Mouse (Mus musculus): ENCODE measurements at regions not wholly inside any gene's neighbourhood (a gene's known extent, or its start where the extent isn't known, plus 50 kb on each side); places are given as distances from the start of the nearest gene placed in this dataset.

DNA sequence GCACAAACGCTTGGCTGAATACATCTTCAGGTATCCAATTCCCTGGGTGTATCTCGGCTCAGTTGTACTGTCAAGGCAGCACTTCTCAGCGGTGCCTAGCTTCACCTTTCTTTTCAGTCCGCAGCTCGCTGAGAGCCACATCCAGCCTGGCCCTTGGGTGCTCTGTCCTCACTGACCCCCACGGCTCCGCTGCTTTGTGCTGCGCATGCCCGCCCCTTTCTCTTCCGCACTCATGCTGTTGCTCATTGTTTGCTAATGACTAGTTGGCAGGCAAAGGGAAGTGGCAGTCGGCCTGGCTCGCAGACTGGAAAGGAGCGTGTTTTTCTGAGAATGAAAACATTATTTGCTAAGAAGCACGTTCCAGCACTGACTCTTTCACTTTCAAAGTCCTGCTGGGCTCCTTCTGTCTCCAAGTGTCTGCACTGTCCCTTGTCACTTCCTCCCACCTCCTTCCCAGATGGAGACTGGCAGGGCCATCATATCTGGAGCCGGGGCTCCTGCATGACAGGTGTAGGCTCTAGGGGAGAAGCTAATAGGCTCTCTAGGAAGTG lies 146.7 kb upstream of the Kif2a start:
- peak; percentile 13 for DNase-seq (ENCODE audit: low spot score)

DNA sequence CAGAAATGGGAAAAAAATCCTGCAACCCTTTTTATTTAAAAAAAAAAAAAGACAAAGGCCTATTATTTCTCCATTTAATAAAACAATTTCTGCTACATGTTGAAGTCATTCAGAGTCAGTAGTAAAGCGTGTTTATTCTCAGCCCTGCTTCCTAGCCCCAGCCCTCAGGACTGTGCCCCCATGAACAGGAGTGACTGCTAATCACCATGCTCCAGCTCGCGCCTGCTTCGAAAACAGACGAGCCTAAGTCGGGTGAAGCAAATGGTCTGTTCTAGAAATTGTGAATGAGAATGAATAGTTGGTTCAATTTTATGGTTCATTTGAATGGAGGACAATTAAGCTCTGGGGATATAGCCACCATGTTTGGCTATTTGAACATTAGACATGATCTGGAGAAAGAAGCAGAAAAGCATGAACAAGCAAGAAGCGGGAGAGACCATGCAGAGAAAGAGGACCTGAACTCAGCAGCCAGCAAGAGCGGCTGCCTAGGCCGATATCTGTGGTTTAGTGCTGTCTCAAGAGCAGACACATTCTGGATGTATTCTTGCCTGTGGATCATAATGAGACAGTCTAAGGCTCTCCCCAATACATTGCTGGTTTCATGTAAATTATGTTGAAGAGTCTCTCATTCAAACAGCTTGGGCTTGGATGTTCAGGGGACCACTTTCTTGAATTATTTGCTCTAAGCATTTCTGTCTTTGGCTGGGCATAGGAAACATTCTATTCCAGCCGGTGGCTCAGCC lies 146.1 kb upstream of the Kif2a start:
- no peak for DNase-seq (ENCODE audit: low spot score)

DNA sequence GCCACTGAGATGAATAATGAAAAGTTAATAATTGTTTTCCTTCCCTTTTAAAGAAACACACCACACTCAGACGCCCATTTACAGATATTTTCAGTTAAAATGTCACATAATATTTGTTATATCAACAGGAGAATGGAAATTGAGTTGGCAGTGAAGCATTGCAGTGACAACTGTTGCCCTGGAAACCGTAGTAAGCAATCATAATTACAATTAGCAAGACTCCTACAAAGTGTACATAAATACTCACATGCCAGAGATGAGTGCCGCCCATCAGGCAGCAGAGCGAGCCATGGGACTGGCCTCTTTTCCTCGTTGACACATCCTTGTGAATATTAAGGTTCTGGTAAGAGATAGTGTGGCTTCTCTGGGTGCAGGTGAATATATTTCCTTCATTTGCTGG lies 129.6 kb upstream of the Kif2a start:
- no peak for DNase-seq (ENCODE audit: low spot score)

DNA sequence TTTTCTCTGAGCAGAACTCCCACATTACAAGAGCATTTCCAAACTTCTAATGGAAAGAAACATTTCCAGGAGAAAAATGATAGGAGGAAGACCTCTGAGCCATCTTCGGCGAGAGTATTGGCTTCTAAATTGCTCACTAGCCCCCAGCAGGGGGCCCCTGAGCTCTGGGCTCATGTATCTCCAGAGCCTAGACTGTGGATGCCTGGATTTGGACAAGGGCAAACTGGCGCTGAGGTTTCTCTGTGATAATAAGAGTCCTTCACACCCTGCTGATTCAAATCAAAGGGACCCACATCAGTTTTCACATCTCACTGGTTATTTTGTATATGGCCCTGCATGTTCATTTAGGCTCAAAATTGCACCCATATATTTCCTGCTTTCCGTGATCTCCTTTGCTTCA lies 119.3 kb upstream of the Kif2a start:
- DNase-seq (ENCODE audit: low spot score): no peak

DNA sequence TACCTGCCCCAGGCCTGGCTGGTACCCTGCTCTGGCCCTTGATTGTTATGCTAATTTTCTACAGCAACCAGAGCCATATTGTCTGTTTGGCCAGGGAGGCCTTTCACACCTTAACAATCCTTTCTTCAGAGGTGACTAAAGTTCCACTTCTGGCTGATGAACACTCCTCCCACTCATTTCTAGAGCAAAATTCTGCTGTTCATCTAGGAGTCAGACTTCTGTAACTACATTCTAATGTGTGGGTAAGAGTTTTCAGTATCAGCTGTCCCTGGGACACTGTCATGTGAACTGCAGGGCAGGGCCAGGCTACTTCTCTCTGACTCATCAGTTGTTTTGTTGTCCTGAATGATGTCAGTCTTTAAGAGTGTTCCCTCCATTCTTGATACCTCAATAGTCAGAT lies 112.2 kb upstream of the Kif2a start:
- no peak for DNase-seq (ENCODE audit: low spot score)

DNA sequence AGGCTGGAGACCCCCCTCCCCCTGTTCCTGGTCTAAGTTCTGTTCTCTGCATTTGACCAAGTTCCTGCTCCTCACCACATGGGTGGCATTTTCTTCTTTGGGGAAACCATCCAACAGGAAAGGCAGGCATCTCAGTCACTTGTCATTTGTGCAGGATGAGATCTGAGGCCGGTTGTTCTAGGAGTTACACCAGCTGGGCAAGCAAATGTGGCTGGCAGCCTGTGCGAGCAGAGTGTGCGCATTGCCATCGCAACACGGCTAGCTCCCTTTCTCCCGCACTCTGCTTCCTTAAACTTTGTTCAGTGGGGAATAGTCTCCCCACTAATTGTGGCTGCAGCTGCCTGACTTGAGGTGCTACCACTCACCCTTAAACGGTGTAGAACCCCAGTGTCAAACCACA lies 104.7 kb upstream of the Kif2a start:
- no peak for DNase-seq (ENCODE audit: low spot score)

DNA sequence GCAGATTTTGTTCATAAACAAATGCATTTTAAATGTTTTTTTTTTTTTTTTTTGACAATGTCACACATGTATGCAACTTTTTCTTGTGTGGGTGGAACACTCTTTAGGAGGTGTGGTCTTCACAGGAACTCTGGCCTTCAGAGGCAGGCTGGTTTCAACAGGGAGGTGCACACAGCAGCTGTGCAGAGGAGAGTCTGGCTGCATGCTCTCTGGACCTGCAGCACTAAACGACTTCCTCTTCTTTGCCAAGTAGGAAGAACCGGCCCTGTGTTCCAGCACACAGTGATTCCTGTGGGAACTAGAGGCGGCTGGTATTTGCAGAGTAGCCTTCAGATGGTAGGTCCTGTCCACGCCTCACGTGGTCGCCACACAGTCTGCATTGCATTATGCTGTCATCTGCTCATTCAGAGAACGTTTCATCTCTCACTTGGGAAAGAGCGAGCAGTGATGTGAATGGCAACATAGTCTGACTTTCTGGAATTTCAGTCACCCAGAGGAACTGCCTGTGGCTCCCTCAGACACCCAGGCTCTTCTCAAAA lies 102.3 kb upstream of the Kif2a start:
- DNase-seq (ENCODE audit: low spot score): no peak

DNA sequence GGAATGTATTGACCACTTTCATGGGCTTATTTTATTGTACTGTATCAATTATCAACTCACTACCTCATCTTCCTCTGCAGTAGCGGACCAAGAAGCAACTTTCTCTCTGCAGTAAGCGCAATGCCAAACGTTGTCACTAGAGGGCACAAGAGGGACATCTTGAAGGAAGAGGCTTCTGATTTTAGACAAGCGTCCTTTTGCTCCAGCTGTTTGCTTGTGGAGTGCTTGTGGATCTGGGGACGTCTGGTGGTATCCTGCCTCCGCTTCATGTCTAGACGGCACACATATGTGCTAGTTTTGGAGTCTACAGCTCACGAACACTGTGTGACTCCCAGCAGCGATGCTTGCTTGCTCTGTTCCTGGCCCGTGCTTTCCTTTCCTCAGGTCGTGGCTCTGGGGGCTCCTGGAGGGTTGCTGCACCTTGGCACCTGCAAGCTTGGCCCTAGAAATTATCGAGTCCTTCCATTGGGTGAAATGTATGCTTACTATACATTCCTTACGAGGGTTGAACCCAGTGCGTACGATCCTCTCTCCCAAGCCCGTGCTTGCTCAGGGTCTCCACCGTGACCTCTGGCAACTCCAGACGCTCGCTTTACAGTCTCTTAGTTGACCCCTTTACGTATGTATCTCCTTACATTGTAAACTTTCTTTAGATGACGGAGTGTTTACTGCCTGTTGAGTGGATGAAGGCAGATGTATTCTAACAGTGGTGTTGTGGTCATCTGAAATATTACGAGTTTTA lies 92.2 kb upstream of the Kif2a start:
- peak; percentile 77 for DNase-seq (ENCODE audit: low spot score)

DNA sequence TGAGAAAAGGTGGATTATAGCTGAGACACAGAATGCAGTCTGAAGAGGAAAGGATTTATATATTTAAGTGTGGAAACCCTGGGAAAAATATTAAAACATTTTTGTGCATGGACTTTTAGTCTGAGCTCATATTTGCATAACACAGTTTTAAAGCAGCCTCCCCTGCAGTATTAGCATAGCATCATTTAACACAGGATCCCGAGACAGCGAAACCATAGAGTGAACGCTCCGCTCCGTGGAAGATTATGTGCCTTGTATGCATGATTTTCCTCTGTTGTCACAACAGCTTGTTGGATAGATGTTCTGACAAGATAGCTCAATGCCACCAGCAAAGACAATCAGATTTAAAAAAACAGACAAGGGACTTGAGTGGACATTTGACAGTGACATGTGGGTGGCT lies 86.1 kb upstream of the Kif2a start:
- DNase-seq (ENCODE audit: low spot score): no peak

DNA sequence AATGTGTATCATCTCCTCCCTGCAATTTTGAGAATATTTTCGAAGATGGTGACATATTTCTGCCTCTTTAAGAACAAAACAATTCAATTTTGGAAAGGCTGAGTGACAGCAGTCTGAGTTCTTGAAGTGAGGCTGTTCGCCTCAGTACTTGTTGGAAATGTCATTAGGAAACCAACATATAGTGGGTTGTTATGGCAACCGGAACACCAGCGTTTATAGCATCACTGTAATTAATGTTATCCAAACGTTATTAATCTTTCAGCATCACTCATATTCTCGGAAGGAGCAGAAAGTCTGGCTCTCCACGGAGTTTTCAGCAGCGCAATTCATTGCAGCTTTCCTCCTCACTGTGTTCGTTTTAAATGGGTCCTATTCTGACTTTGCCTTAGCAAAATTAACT lies 85.6 kb upstream of the Kif2a start:
- no peak for DNase-seq (ENCODE audit: low spot score)

DNA sequence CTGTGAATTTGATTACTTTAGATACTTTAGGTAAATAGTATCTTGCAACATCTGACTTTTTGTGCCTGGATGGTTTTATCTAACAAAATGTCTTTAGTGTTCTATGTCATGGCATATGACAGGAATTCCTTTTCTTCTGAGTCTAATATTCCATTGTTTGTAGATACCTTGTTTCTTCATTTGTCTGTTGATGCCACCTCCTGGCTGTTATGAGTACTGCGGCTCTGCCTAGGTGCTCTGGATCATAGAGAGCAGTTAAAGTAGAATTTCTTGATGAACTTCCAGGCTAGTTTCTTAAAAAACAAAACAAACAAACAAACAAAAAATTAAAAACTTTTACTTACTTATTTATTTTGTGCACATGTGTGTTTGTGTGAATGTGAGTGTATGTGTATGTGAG lies 83.6 kb upstream of the Kif2a start:
- DNase-seq (ENCODE audit: low spot score): peak; percentile 50

DNA sequence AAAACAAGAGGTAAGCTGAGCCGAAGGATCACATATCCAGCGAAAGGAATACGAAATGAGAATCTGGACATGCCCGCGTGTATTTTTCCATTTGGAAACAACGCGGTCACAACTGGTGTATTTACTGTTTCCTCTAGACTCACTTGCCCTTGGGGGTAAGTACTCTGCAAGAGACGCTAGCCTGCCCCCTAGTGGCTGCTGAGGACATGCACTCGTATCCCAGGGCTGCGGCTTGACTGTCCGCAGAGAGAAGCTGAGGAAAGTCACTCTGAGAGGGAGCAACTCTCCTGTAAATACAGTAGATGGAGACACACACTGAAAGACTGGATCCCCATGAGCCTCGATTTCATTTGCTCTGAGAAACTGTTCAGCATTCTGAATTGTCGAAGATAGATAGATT lies 79.7 kb upstream of the Kif2a start:
- DNase-seq (ENCODE audit: low spot score): peak; percentile 79

DNA sequence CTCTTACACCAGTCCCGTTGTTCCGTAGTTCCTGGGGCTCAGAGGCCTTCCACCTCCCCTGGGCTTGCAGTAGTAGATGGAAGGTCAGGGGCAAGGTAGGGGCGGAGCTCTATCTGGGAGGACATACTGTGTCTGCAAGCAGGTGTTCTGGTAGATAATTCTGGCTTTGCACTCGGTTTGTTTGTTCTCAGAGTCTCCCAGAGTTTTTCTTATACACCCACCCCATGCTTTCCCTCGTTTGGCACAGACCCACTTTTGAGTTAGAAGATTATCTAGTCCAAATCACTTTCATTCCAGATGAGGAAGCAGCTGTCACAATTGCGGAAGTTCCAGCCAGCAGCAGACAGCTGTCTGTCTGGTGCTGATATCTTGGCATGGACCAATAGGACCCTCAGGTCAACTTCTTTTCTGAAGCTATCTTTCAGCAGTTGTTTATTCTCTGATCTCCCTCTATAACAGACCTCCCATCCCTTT lies 79.0 kb upstream of the Kif2a start:
- no peak for DNase-seq (ENCODE audit: low spot score)

DNA sequence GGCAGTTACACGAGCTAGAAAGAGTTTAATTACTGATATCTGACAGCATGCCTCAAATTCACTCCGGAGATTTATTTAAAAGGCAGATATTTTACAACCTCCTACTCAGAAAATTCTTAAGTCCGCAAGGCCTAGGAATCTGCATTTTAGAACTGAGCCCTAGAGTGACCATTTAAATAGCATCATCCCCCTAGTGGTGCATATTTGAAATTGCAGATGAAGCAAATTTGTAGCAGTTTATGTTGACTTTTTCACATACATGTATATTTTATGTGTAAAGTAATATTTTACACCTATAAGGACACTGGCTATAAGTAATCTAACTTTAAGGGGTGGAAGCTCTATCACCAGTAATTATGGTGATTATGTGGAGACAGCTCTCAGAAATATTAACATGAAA lies 78.2 kb upstream of the Kif2a start:
- no peak for DNase-seq (ENCODE audit: low spot score)

DNA sequence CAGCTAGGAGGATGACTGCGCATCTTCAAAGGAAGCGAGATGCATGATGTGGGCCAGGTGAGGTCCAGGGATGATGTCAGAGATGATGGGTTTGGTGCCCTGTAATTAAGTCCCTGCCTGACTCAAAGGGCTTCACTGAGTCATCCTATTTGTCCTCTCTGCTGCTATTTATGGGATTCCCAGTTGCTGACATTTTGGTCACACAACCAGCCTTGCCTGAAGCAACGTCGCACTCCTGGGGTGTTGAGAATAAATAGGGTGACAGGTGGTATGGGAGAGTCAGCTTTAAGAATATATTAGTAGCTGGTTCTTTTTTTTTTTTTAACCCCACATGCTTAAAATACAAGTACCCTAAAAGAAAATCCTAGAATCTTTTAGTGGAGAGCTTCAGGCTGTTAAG lies 75.1 kb upstream of the Kif2a start:
- DNase-seq (ENCODE audit: low spot score): no peak

DNA sequence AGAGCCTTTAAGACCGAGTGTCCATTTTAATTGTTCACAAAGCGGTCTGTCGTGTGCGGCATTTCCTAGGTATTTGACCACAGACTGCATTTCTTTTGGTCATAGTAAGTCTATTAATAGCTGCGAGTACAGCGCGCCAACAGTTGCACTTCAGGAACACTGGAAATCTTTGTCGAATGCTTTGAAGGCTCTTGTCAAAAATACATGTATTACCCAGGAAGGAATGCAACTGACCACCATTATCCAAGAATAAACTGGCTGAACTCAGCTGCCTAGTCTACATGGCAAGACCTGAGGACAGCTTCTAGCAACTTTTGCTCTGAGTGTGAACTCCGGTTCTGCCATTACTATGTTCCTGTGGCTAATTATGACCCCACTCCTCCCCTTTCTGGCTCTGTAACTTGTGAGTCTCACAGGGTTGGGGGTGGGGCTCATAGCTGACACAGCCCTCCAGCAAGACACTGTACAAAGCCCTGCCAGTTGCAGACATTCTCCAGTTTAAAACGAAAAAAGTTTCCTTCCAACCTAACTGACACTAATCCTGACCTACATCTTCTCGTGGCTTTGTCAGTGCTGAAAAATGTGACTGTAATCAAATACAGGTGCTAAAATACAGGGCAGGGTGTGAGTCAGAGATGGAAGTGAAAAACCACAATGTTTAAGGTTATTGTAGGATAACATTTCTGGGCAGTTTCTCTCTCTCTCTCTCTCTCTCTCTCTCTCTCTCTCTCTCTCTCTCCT lies 73.2 kb upstream of the Kif2a start:
- no peak for DNase-seq (ENCODE audit: low spot score)

DNA sequence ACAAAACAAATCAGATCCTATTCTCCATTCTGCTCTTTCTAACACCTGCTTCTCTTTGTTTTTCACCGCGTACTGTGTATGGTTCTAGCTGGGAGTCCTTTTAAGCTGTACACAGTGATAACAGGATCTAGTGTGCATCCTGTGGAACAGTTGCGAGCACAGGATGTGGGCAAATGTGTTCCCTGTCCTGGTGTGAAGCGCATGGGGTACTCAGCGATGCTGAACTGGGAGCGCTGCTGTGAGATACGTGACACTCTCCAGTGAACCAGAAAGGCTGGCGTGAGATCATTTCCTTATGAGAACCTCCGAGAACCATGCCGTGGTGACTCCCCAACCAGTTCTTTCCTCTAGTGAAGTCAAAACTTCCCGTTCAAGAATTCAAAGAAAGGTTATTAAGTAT lies 72.6 kb upstream of the Kif2a start:
- DNase-seq (ENCODE audit: low spot score): no peak

DNA sequence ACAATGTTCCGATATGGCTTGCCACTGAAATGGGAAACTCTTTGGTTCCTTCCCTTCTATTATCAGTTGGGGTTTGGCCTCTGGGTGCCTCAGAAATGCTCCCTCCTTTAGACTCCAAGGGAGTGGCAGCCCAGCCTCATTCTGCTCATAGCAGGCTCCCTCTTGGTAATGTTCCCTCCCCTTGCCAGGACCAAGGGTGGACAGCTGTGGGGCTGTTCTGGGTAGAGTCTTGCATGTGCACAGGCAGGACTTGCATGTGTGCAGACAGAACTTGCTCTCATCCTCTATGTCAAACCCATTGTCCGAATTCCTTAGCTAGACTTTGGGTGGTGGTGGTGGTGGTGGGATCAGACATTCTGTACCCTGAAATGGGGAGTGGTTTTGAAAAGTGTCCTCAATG lies 71.8 kb upstream of the Kif2a start:
- DNase-seq (ENCODE audit: low spot score): no peak

DNA sequence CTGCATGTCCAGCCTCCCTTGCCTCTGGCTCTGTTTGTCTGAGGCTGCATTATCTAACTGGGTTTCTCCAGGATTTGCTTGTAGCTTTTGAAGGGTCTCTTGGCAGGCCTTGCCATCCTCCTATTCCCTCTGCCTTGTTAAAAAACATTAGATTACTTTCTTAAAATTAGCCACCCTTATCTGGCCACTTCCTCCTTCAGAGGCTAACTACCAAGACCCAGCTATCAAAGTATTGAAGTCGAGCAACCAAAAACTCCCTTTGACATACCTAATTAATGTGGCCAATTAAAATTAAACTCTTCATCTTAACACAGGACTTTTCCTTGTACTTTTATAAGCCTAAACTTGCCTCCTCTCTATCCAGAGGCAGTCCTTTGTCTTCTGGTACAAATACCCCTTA lies 66.3 kb upstream of the Kif2a start:
- no peak for DNase-seq (ENCODE audit: low spot score)

DNA sequence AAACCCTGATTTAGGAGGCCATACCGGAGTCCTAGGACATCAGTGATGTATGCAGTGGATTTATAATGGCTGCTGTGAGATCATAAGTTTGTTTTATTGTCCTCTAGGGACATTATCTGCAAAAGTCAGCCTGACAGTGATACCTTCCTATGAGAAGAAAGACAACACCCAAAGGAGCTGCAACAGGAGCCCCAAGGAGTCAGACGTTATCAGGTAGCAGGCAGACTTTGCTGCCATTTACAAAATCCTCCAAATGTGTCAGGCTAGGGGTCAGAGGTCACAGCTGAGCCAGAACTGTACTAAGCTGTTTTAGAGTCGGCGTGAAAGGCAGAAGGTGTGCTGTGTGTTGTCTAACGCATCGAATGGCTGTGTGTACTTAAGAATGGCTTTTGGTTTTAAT lies 65.4 kb upstream of the Kif2a start:
- no peak for DNase-seq (ENCODE audit: low spot score)

DNA sequence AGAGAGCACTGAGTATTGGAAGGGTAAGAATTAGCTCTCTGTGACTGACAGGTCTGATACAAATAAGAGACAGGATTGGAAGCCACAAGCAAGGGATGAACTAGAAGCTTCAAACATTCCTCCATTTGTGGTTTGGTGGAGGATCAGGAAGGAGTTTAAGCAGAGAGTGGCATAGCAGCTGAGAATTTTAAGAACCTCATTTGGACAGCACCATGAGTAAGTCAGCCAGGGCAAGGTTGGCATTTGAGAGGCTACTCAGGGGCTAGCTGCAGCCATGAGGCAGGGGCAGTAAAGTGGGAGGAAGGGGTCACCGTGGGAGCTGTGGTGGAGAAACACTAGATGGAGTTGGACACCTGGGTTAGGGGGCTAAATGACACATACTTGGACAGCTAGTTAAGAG lies 56.2 kb upstream of the Kif2a start:
- DNase-seq (ENCODE audit: low spot score): no peak

DNA sequence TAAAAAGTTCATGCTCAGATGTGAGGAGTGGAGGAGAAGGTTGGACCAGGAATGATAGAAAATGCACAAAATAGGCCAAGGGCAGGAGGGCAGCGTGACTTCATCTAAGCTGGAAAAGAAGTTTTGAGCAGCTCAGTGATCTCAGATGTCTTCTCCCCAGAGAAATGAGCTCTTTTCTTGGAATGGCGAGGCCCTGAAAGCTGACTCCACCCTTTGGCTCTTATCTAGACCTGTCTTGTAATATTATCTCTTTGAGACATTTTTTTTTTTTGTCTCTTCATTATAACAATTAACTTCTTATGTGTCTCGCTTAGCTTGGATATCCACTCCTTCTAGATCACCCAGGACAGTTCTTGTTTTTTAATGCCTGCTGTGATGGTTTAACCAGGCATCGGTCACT lies 53.0 kb upstream of the Kif2a start:
- no peak for DNase-seq (ENCODE audit: low spot score)
